Mouse (Mus musculus) layer of hippocampus, adult 11-12 months (tissue): ENCODE results near the gene Il1rl2.
A peak's percentile ranks its signal among the peaks of the same experiment; 100 is the strongest.

Experiments used
- DNase-seq: peaks from one replicate; pipeline ENCODE4 v3.0.0; 2022; ENCODE audit warnings: low spot score

Il1rl2 gene

GRCm38 (mm10) chr1:40324955-40325702, 719 bp downstream of the Il1rl2 start:
- DNase-seq = no peak

- DNase-seq = no peak
These were observed 1.4 kb downstream of the Il1rl2 start for GRCm38 (mm10) chr1:40325711-40326327.

DNA sequence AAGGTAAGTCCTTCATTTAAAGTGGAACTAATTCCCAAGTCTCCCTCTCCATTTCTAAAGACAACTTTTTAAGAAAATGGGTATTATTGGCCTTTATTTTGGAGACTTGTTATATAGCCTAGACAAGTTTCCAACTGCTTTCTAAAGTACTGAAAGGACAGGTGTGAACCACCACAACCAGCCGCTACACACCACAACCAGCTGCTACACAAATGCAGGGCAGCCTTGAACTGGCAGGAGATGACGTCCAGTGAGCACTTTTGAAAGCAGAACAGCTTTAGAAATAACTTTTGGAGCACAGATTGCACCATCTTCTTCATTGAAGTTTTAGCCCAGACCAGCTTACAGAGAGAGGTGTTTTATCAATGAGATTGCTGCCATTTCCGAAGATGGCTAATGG, 3.2 kb downstream of the Il1rl2 start:
- DNase-seq = no peak

GRCm38 (mm10) chr1:40329526-40329925, 5.1 kb downstream of the Il1rl2 start:
- no peak for DNase-seq

DNA sequence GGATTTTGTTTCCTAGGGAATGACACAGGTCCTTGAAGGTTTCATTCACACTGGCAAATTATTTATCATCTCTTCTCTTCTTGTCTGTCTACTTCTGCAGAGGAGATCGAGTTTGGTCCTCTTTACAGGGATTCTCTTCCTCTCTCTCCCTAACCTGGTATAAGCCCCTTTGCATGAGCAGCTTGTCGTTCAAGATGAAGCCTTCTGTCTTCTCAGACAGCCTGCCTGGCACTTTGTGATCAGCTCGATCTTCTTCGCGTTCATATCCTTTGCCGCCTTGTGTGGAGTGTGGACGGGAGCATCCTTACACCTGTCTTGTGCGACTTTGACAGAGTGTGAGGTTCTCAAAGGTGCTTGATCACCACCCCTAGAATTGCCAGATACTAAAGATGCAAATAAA, 5.8 kb downstream of the Il1rl2 start:
- no peak for DNase-seq

GRCm38 (mm10) chr1:40339346-40339745, 14.9 kb downstream of the Il1rl2 start:
- no peak for DNase-seq

GRCm38 (mm10) chr1:40340102-40340501, 15.7 kb downstream of the Il1rl2 start:
- DNase-seq = no peak

- no peak for DNase-seq
These were observed 27.9 kb downstream of the Il1rl2 start for GRCm38 (mm10) chr1:40352158-40352903.

- no peak for DNase-seq
These were observed 28.5 kb downstream of the Il1rl2 start for GRCm38 (mm10) chr1:40352904-40353286.

GRCm38 (mm10) chr1:40354665-40355064, 30.3 kb downstream of the Il1rl2 start:
- no peak for DNase-seq

- no peak for DNase-seq
These were observed 31.0 kb downstream of the Il1rl2 start for GRCm38 (mm10) chr1:40355431-40355843.

GRCm38 (mm10) chr1:40355904-40356521, 31.6 kb downstream of the Il1rl2 start:
- peak; percentile 21 for DNase-seq

- DNase-seq = no peak
These were observed 33.5 kb downstream of the Il1rl2 start for GRCm38 (mm10) chr1:40357921-40358320.

DNA sequence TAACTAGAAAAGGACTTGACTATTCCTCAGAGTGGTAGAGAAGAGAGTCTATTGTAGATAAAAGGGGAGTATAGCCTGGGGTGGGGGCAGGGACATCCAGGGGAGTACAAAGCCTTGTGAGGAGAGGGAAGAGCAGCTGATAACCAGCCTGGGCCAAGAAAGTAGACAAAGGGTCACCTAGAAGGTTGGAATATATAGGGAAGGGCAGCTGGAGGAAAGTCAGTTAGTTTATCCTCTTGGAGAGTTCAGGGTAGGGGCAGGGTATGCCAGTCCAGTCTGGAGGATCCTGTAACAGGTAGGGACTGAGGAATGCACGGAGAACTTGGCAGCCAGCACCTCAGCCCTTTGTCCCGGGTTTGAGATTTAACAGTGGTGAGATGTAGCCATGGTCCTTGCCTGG, 33.9 kb downstream of the Il1rl2 start:
- no peak for DNase-seq

- no peak for DNase-seq
These were observed 34.4 kb downstream of the Il1rl2 start for GRCm38 (mm10) chr1:40358771-40359181.

- no peak for DNase-seq
These were observed 35.3 kb downstream of the Il1rl2 start for GRCm38 (mm10) chr1:40359731-40360130.

- no peak for DNase-seq
These were observed 36.6 kb downstream of the Il1rl2 start for GRCm38 (mm10) chr1:40360969-40361368.

GRCm38 (mm10) chr1:40361596-40361995, 37.2 kb downstream of the Il1rl2 start:
- DNase-seq = no peak

DNA sequence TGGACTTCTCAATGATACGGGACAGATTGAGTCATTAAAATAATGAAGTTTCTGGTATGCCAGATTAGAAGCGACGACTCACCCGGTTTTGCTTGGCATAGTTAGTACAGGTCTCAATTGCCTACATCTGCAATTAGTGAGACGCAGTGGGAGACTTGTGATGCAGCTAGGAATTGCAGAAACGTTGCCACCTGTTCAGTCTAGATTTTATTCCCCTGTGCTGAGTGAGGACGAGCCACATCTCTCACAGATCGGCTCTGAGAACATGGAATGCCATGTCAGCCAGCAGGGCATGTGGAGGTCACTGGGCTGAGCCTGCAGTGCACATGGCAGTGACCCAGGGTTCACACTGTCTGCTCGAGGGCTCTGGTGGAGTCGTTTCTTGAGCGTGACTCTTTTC, 38.4 kb downstream of the Il1rl2 start:
- DNase-seq = no peak

DNA sequence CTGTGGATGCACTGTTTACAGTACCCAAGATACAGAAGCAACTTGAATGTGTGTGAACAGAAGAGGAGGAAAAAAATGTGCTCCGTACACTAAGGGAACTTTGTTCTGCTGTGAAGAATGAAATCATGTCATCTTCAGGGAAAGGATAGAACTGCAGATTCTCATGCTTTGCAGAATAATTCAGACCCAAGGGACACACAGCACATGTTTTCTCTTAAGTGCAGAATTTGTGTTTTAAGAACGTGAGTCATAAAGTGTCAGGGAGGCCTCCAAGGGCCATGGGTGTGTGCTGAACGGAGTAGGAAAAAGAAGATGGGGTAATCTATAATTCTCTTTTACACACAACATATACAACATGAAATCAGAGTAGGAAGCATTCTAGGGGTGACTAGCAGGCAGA, 48.5 kb downstream of the Il1rl2 start:
- no peak for DNase-seq

DNA sequence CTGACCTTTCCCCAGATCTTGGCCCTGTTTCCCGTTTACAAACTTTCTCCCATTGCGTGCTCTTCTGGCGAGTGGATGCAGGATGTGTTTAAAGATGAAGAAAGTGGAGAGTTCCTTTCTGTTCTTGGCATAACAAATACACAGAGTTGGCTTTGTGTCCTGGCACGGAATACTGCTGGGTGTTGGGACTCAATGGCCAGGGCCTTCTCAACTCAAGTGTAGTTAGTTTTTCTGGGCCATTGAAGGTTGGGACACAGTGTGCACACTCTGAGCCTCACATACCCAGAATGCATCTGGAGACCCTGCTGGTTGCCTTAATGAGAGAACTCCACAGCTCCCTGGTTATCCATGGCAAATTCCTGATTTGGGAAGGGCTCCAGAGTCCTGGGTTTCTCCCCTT, 50.7 kb downstream of the Il1rl2 start:
- DNase-seq = peak; percentile 8

GRCm38 (mm10) chr1:40376745-40377144, 52.3 kb downstream of the Il1rl2 start:
- DNase-seq = no peak

GRCm38 (mm10) chr1:40378794-40379193, 54.4 kb downstream of the Il1rl2 start:
- DNase-seq = peak; percentile 54
